Mouse (Mus musculus) hindbrain, postnatal 0 days (tissue): ENCODE measurements around the gene Colec11. TPM values are rescaled to one million over a fixed set of nuclear protein-coding genes. Genes with fewer than 3 reads are reported as not detected.

Experiments used
- ATAC-seq: fragments of 200-750 bp; cut with Nextera tagmentation; 2 replicates; pipeline ENCODE4 v1.8.0; 2017; ENCODE audit warnings: mild to moderate bottlenecking, moderate TSS enrichment, moderate library complexity
- DNase-seq: peaks from one replicate; pipeline ENCODE4 v3.0.0-alpha.2; 2015; ENCODE audit warnings: low spot score
- H3K27ac ChIP-seq: fragments of 300-500 bp; sonication (generic); 2 replicates; pipeline ENCODE4 v1.5.1; 2014; ENCODE audit warnings: mild to moderate bottlenecking
- H3K27me3 ChIP-seq: fragments of 300-500 bp; sonication (generic); 2 replicates; pipeline ENCODE4 v1.6.1; 2014; ENCODE audit warnings: low read length, mixed read lengths; ENCODE audit not compliant: insufficient read depth
- H3K36me3 ChIP-seq: fragments of 300-500 bp; sonication (generic); 2 replicates; pipeline ENCODE4 v1.6.1; 2014; ENCODE audit warnings: low read length, mixed read lengths; ENCODE audit not compliant: insufficient read depth
- H3K4me1 ChIP-seq: fragments of 300-500 bp; sonication (generic); 2 replicates; pipeline ENCODE4 v1.6.1; 2014; ENCODE audit warnings: antibody characterized with exemption, low read length, mixed read lengths; ENCODE audit not compliant: insufficient read depth
- H3K4me2 ChIP-seq: fragments of 300-500 bp; sonication (generic); 2 replicates; pipeline ENCODE4 v1.6.1; 2014; ENCODE audit warnings: low read depth, mild to moderate bottlenecking, low read length, moderate library complexity, mixed read lengths
- H3K4me3 ChIP-seq: fragments of 300-500 bp; sonication (generic); 2 replicates; pipeline ENCODE4 v1.5.1; 2014; ENCODE audit warnings: low read length
- H3K9ac ChIP-seq: fragments of 300-500 bp; sonication (generic); replicated peaks from 2 replicates; pipeline ENCODE4 v1.6.1; 2014; ENCODE audit warnings: mild to moderate bottlenecking, low read length, moderate library complexity, mixed read lengths
- H3K9me3 ChIP-seq: fragments of 300-500 bp; sonication (generic); 2 replicates; pipeline ENCODE4 v1.6.1; 2016; ENCODE audit warnings: low read length, mixed read lengths
- CTCF ChIP-seq: IDR thresholded peaks from 2 replicates; pipeline ENCODE4 v1.5.1; 2016; ENCODE audit warnings: antibody characterized with exemption, control low read depth, low read depth
- WGBS: fragments of 180-500 bp; shearing (Covaris S2); extraction: QIAGEN DNeasy Blood & Tissue Kit; methylation state at CpG from one replicate; pipeline ENCODE4 v1.1.7; 2014; 5-methylcytosine and 5-hydroxymethylcytosine counted together
- polyA plus RNA-seq: library from polyadenylated mRNA; unstranded; fragments of >200 nt; fragmentation: Nextera tagmentation; extraction: Ambion mirVana; gene quantifications from 2 replicates; pipeline ENCODE4 v1.2.1, GENCODE M21; 2015
- total RNA-seq: library from RNA; depleted of rRNA; stranded (reverse); fragments of >200 nt; gene quantifications from 2 replicates; pipeline ENCODE4 v1.2.3, GENCODE M21; 2014

Colec11 gene
- total and polyA plus RNA-seq, 2 experiments from 2014 or later, result 1.2 to 1.4 TPM

DNA sequence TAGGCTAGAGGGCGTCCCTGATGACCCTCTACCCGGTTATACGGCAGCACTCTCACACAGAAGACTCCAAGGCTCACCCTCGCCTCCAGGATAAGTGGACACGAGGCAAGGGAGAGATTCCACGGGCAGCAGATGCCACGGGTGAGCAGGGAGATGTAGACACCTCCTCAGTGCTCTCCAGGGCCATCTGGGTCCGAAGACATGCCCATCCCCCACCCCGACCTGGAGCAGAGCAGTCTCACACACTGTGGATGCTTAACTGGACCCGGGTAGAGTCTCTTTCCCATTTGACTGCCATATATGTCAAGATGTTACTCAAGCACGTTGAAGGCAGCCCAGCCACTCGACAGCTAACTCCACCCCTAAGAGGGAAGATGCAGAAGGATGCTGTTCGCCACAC, 32.7 kb downstream of the Colec11 start:
- no peak for ATAC-seq
- Histone ChIP-seq H3K4me3 (no peak overlapping the region), H3K36me3 (no peaks in the 10 kb centered on the region), H3K9ac (no peak overlapping the region), H3K27ac (no peak overlapping the region), H3K4me1 (no peaks in the 10 kb centered on the region; the same call in none of the 2 replicates), H3K4me2 (no peak overlapping the region), H3K9me3 (no peaks in the 10 kb centered on the region), H3K27me3 (no peaks in the 10 kb centered on the region)
- 50% methylated on average over 13 of the region's 13 CpGs for WGBS
- no peak for DNase-seq
- TF ChIP-seq CTCF, result no peak; the same call in 1 of the 2 replicates

DNA sequence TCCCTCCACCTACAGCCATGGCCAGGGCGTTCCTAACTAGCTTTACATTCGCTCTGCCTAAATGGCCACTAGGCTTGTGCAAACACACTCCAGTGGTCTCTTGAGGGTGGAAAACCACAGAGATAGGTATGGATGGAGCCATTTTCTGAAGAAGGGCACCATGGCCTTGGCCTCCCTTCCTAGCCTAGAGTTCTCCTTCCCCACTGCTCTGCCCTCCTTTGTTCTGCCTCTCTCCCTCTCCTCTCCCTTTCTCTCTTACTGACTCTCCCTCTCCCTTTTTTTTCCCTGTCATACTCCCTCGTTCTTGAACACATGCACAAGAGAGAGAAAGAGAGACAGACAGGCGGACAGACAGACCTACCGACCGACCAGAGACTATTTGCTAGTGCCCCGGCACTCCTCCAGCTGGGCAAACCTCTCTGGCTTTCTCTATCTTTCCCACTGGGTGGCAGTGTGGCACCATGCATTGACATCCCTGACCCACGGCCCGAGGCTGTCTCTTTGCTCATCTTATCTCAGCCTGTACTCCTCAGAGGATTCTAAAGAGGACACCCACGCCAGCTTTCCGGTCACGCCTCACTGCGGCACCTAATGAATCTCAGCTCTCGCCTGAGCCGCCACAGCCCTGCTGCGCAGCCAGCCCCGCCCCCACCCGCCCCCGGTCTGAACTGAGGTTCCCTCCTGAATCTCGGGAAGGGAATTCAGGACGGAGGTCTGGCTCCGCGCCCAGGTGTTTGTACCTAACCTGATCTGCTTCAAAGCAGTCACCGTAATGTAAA, 33.9 kb downstream of the Colec11 start:
- Histone ChIP-seq H3K27ac (peak overlapping the region; percentile 65), H3K36me3 (no peaks in the 10 kb centered on the region), H3K4me2 (peak overlapping the region; percentile 61), H3K9ac (peak overlapping the region; percentile 45), H3K4me3 (peak overlapping the region; percentile 35), H3K27me3 (no peaks in the 10 kb centered on the region), H3K4me1 (no peaks in the 10 kb centered on the region; the same call in none of the 2 replicates), H3K9me3 (no peaks in the 10 kb centered on the region)
- peak; percentile 94 for TF ChIP-seq CTCF
- peak; percentile 94 for ATAC-seq
- WGBS, result 8% methylated on average over 24 of the region's 24 CpGs
- peak; percentile 95 for DNase-seq

DNA sequence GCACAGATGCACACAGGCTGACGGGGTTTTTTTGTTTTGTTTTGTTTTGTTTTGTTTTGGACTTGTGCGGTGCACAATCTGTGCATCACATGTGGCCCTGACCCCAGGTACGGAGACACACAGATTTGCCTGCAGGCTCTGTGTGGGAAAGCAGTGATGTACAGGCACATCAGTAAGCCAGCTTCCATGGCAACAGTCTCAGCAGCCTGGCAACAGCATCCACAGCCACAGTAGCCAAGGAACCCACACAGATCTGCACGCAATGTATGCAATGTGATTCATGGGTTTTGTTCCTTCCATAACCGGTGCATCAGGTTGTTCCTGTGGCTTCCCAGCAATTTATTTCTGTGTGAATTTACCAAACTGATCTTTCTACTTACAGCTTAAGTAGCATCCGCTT, 35.2 kb downstream of the Colec11 start:
- Histone ChIP-seq H3K9ac (no peak overlapping the region), H3K4me1 (no peaks in the 10 kb centered on the region; the same call in none of the 2 replicates), H3K9me3 (no peaks in the 10 kb centered on the region), H3K4me2 (no peak overlapping the region), H3K27me3 (no peaks in the 10 kb centered on the region), H3K4me3 (no peak overlapping the region), H3K36me3 (no peaks in the 10 kb centered on the region), H3K27ac (0 out of 2 replicates have a peak overlapping the region, but pooled peaks have one; percentile 65)
- no peak for ATAC-seq
- TF ChIP-seq CTCF, result no peak
- WGBS, result 36% methylated on average over 6 of the region's 6 CpGs
- DNase-seq, result peak; percentile 54

DNA sequence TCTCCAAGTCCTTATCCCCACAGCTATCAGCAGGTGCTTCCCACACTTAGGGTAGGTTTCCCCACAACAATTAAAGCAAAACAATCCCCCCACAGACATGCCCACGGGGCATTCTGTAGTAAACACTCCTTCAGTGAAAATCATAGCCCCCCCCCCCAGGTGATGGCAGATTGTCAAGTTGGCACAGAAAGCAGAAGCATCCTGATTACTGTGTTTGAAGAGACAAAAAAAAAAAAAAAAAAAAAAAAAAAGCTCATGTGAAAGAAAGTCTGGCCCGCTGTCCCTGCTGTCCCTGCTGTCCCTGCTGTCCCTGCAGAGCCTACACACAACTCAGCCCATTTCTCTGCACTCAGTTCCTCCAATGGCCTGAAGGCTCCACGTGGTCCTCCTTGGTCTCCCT, 39.1 kb downstream of the Colec11 start:
- WGBS, result 30% methylated on average over 3 of the region's 3 CpGs
- H3K9ac ChIP-seq, result no peak overlapping the region
- H3K36me3 ChIP-seq, result no peaks in the 10 kb centered on the region
- H3K27me3 ChIP-seq, result no peaks in the 10 kb centered on the region
- H3K9me3 ChIP-seq, result no peaks in the 10 kb centered on the region
- no peak for ATAC-seq
- no peak overlapping the region for H3K4me2 ChIP-seq
- no peak for DNase-seq
- no peaks in the 10 kb centered on the region; the same call in 1 of the 2 replicates for H3K4me1 ChIP-seq
- H3K27ac ChIP-seq, result no peak overlapping the region
- no peak for TF ChIP-seq CTCF
- no peak overlapping the region for H3K4me3 ChIP-seq

DNA sequence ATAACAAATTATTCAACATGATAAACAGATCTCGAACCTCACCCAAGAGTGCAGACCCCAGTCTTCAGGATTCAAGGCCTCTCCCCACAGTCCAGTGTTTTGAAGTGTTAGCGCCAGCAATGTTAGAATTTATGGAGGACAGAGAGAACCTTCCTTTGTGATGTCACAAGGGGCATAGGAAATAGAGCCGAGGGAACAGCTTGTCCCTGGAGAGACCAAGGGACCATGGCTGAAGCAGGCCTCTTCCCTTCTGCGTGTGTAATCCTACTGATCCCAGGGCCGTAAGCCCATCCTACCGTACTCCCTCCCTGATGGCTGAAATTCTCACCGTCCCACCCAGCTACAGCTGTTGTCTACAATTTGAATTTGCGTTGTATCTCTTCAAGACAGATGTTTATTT, 40.8 kb downstream of the Colec11 start, which contains the start of gene Allc:
Gene Allc (minus strand): TSS at position 101 of the 400 bp plus-strand sequence.
- Histone ChIP-seq H3K4me2 (no peak within 1 kb of the TSS), H3K36me3 (no peaks in the 10 kb centered on the region), H3K9me3 (no peaks in the 10 kb centered on the region), H3K27me3 (no peaks in the 10 kb centered on the region), H3K9ac (no peak within 1 kb of the TSS), H3K27ac (no peak within 1 kb of the TSS), H3K4me1 (no peaks in the 10 kb centered on the region), H3K4me3 (no peak within 1 kb of the TSS)
- DNase-seq (no peak), ATAC-seq (no peak)
- 87% methylated on average over 8 of the region's 8 CpGs for WGBS
- no peak for TF ChIP-seq CTCF

DNA sequence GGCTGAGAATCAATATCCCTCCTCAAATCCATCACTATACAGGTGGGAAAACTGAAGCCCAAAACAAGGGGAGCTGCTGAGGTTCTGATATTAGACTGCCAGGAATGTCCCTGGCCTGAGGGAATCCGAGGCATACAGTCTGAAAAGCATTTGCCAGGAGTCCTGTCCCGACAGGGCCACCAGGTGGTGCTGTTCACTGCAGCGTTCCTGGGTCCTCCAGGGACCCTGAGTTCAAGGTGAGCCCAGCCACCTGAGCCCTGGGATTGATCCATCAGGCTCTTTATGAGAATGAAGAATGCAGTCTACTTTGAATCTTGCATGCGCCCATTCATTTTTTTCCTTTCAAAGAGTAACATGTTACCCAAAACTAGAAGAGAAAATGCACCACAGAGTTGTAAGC, 44.0 kb downstream of the Colec11 start:
- whole genome bisulfite sequencing, result 35% methylated on average over 4 of the region's 4 CpGs

DNA sequence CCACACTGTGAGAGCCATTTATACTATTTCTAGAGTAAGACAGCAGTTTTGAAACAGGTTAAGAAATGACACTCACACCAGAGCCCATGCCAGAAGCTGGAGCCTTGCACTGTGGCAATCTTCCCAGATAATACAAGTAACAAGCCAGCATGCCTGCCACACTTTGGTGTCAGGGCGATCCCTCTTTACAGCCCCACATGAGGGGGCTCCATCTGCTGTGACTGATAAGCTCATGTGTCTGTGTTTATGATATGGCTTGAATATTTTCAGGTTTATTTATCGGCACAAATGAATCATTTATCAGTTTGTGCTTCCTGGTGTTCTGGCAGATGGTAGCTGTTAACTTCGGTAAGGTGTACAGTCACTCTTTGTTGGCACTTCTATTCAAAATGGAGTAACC, 45.0 kb downstream of the Colec11 start:
- Histone ChIP-seq H3K27ac (no peak overlapping the region), H3K4me2 (no peak overlapping the region), H3K36me3 (no peaks in the 10 kb centered on the region), H3K4me3 (no peak overlapping the region), H3K4me1 (no peaks in the 10 kb centered on the region), H3K9me3 (no peaks in the 10 kb centered on the region), H3K27me3 (no peaks in the 10 kb centered on the region), H3K9ac (no peak overlapping the region)
- no peak for ATAC-seq
- 78% methylated on average over 3 of the region's 3 CpGs for WGBS
- TF ChIP-seq CTCF, result no peak
- DNase-seq, result no peak

More for the DNA sequence above, 44.0 kb downstream of the Colec11 start:
- no peaks in the 10 kb centered on the region for H3K4me1 ChIP-seq
- H3K9ac ChIP-seq, result no peak overlapping the region
- TF ChIP-seq CTCF, result peak; percentile 64
- ATAC-seq (no peak), DNase-seq (peak; percentile 39)
- H3K36me3 ChIP-seq, result no peaks in the 10 kb centered on the region
- H3K9me3 ChIP-seq, result no peaks in the 10 kb centered on the region
- H3K4me2 ChIP-seq, result no peak overlapping the region
- no peaks in the 10 kb centered on the region for H3K27me3 ChIP-seq
- no peak overlapping the region for H3K4me3 ChIP-seq
- no peak overlapping the region for H3K27ac ChIP-seq
